Mouse (Mus musculus) embryonic facial prominence, embryonic 12.5 days (tissue): ENCODE data around the gene Afg3l1. TPM values are rescaled to one million over a fixed set of nuclear protein-coding genes. Genes with fewer than 3 reads are reported as not detected.
A peak's percentile ranks its signal among the peaks of the same experiment; 100 is the strongest.
"Not testable (repeated sequence)": the region's sequence is repeated elsewhere in the genome, so short reads cannot be mapped to it uniquely, and the experiment has no call there.

ENCODE experiments used
- ATAC-seq: fragments of 200-750 bp; cut with Nextera tagmentation; 2 replicates; pipeline ENCODE4 v1.8.0; 2017; ENCODE audit not compliant: insufficient number of reproducible peaks, insufficient read depth, low FRiP score, low TSS enrichment
- H3K27ac ChIP-seq: fragments of 300-500 bp; sonication (generic); 2 replicates; pipeline ENCODE4 v1.5.1; 2016; ENCODE audit warnings: mild to moderate bottlenecking
- H3K27me3 ChIP-seq: fragments of 300-500 bp; sonication (generic); 2 replicates; pipeline ENCODE4 v1.6.1; 2016; ENCODE audit warnings: mild to moderate bottlenecking, moderate library complexity
- H3K36me3 ChIP-seq: fragments of 300-500 bp; sonication (generic); 2 replicates; pipeline ENCODE4 v1.6.1; 2016; ENCODE audit warnings: mild to moderate bottlenecking
- H3K4me1 ChIP-seq: fragments of 300-500 bp; sonication (generic); 2 replicates; pipeline ENCODE4 v1.6.1; 2016
- H3K4me2 ChIP-seq: fragments of 300-500 bp; sonication (generic); replicated peaks from 2 replicates; pipeline ENCODE4 v1.6.1; 2016; ENCODE audit warnings: mild to moderate bottlenecking, moderate library complexity
- H3K4me3 ChIP-seq: fragments of 300-500 bp; sonication (generic); 2 replicates; pipeline ENCODE4 v1.5.1; 2016; ENCODE audit warnings: mild to moderate bottlenecking
- H3K9ac ChIP-seq: fragments of 300-500 bp; sonication (generic); 2 replicates; pipeline ENCODE4 v1.6.1; 2016; ENCODE audit warnings: mild to moderate bottlenecking, moderate library complexity
- H3K9me3 ChIP-seq: fragments of 300-500 bp; sonication (generic); 2 replicates; pipeline ENCODE4 v1.6.1; 2016; ENCODE audit warnings: mild to moderate bottlenecking, moderate library complexity
- WGBS: fragments of 180-500 bp; shearing (Covaris S2); methylation state at CpG from one replicate; pipeline ENCODE4 v1.1.7; 2016; 5-methylcytosine and 5-hydroxymethylcytosine counted together
- polyA plus RNA-seq: library from polyadenylated mRNA; unstranded; fragments of >200 nt; fragmentation: Nextera tagmentation; extraction: Ambion mirVana; gene quantifications from 2 replicates; pipeline ENCODE4 v1.2.1, GENCODE M21; 2016

The Afg3l1 gene
- polyA plus RNA-seq, 1 experiment from 2014 or later = 66.6 TPM

- not testable (repeated sequence) for H3K36me3 ChIP-seq, H3K9me3 ChIP-seq, H3K4me3 ChIP-seq, H3K27ac ChIP-seq, H3K4me2 ChIP-seq, H3K9ac ChIP-seq, ATAC-seq, H3K27me3 ChIP-seq
- peaks cover 15% of the 10 kb centered on the region for H3K4me1 ChIP-seq
- 65% methylated on average over 5 of the region's 5 CpGs for WGBS
Measured at GRCm38 (mm10) chr8:123474549-123474948, 3.2 kb upstream of the Afg3l1 start.

GRCm38 (mm10) chr8:123476911-123477736, 579 bp upstream of the Afg3l1 start:
- H3K4me3 ChIP-seq = peak overlapping the region; percentile 66
- 9% methylated on average over 34 of the region's 34 CpGs for WGBS
- peak overlapping the region; percentile 87 for H3K4me2 ChIP-seq
- H3K27ac ChIP-seq = peak overlapping the region; percentile 91; the same call in 1 of the 2 replicates
- H3K27me3 ChIP-seq = no peaks in the 10 kb centered on the region
- peak overlapping the region; percentile 75 for H3K9ac ChIP-seq
- H3K9me3 ChIP-seq = no peaks in the 10 kb centered on the region
- H3K4me1 ChIP-seq = peaks cover 15% of the 10 kb centered on the region
- peaks cover 16% of the 10 kb centered on the region for H3K36me3 ChIP-seq
- peak; percentile 43; the same call in 1 of the 2 replicates for ATAC-seq

GRCm38 (mm10) chr8:123478456-123479218, 934 bp downstream of the Afg3l1 start:
- H3K9me3 ChIP-seq = no peaks in the 10 kb centered on the region
- H3K4me1 ChIP-seq = peaks cover 15% of the 10 kb centered on the region
- 36% methylated on average over 16 of the region's 16 CpGs for WGBS
- peaks cover 28% of the 10 kb centered on the region for H3K36me3 ChIP-seq
- H3K27me3 ChIP-seq = no peaks in the 10 kb centered on the region
- peak overlapping the region; percentile 75 for H3K9ac ChIP-seq
- H3K4me3 ChIP-seq = peak overlapping the region; percentile 66
- H3K27ac ChIP-seq = peak overlapping the region; percentile 91
- H3K4me2 ChIP-seq = peak overlapping the region; percentile 87
- ATAC-seq = no peak

- H3K9ac ChIP-seq = no peak overlapping the region
- H3K9me3 ChIP-seq = no peaks in the 10 kb centered on the region
- peaks cover 61% of the 10 kb centered on the region for H3K36me3 ChIP-seq
- 86% methylated on average over 7 of the region's 7 CpGs for WGBS
- H3K4me1 ChIP-seq = peaks cover 9% of the 10 kb centered on the region
- no peak overlapping the region for H3K27ac ChIP-seq
- H3K4me3 ChIP-seq = no peak overlapping the region
- no peaks in the 10 kb centered on the region for H3K27me3 ChIP-seq
- H3K4me2 ChIP-seq = no peak overlapping the region
- ATAC-seq = no peak
Measured at GRCm38 (mm10) chr8:123482627-123483026, 4.9 kb downstream of the Afg3l1 start.

GRCm38 (mm10) chr8:123491280-123492075, 13.8 kb downstream of the Afg3l1 start:
- Histone ChIP-seq H3K4me1 (no peaks in the 10 kb centered on the region), H3K4me3 (no peak overlapping the region), H3K27ac (no peak overlapping the region), H3K4me2 (no peak overlapping the region), H3K36me3 (peaks cover 96% of the 10 kb centered on the region), H3K9me3 (no peaks in the 10 kb centered on the region), H3K27me3 (no peaks in the 10 kb centered on the region), H3K9ac (no peak overlapping the region)
- no peak for ATAC-seq
- WGBS = 90% methylated on average over 15 of the region's 15 CpGs

- WGBS = 97% methylated on average over 9 of the region's 9 CpGs
- H3K4me3 ChIP-seq = no peak overlapping the region
- H3K9ac ChIP-seq = no peak overlapping the region
- no peak for ATAC-seq
- peaks cover 95% of the 10 kb centered on the region for H3K36me3 ChIP-seq
- no peak overlapping the region for H3K4me2 ChIP-seq
- H3K27me3 ChIP-seq = no peaks in the 10 kb centered on the region
- H3K4me1 ChIP-seq = no peaks in the 10 kb centered on the region
- no peaks in the 10 kb centered on the region for H3K9me3 ChIP-seq
- H3K27ac ChIP-seq = no peak overlapping the region
Measured at GRCm38 (mm10) chr8:123492898-123493297, 15.2 kb downstream of the Afg3l1 start.

GRCm38 (mm10) chr8:123497699-123498098, 20.0 kb downstream of the Afg3l1 start:
- no peak overlapping the region for H3K4me3 ChIP-seq
- 91% methylated on average over 4 of the region's 4 CpGs for WGBS
- H3K9me3 ChIP-seq = no peaks in the 10 kb centered on the region
- no peaks in the 10 kb centered on the region for H3K4me1 ChIP-seq
- no peak for ATAC-seq
- H3K9ac ChIP-seq = no peak overlapping the region
- H3K4me2 ChIP-seq = no peak overlapping the region
- no peaks in the 10 kb centered on the region for H3K27me3 ChIP-seq
- peaks cover 95% of the 10 kb centered on the region for H3K36me3 ChIP-seq
- no peak overlapping the region for H3K27ac ChIP-seq

GRCm38 (mm10) chr8:123498963-123499362, 21.3 kb downstream of the Afg3l1 start:
- no peaks in the 10 kb centered on the region for H3K27me3 ChIP-seq
- H3K9me3 ChIP-seq = no peaks in the 10 kb centered on the region
- no peak overlapping the region for H3K4me2 ChIP-seq
- no peak overlapping the region for H3K9ac ChIP-seq
- H3K36me3 ChIP-seq = peaks cover 95% of the 10 kb centered on the region
- no peak overlapping the region for H3K27ac ChIP-seq
- no peaks in the 10 kb centered on the region for H3K4me1 ChIP-seq
- 90% methylated on average over 11 of the region's 11 CpGs for WGBS
- ATAC-seq = no peak
- H3K4me3 ChIP-seq = no peak overlapping the region

- Histone ChIP-seq H3K4me3 (no peak overlapping the region), H3K4me2 (no peak overlapping the region), H3K4me1 (no peaks in the 10 kb centered on the region), H3K9me3 (no peaks in the 10 kb centered on the region), H3K27me3 (no peaks in the 10 kb centered on the region), H3K36me3 (peaks cover 95% of the 10 kb centered on the region), H3K9ac (no peak overlapping the region), H3K27ac (no peak overlapping the region)
- no peak for ATAC-seq
- 93% methylated on average over 11 of the region's 11 CpGs for WGBS
Measured at GRCm38 (mm10) chr8:123499556-123499955, 21.9 kb downstream of the Afg3l1 start.

GRCm38 (mm10) chr8:123502192-123502591, 24.5 kb downstream of the Afg3l1 start:
- H3K27ac ChIP-seq = no peak overlapping the region
- WGBS = 96% methylated on average over 5 of the region's 5 CpGs
- H3K4me3 ChIP-seq = no peak overlapping the region
- H3K27me3 ChIP-seq = no peaks in the 10 kb centered on the region
- H3K4me2 ChIP-seq = no peak overlapping the region
- H3K9me3 ChIP-seq = no peaks in the 10 kb centered on the region
- H3K36me3 ChIP-seq = peaks cover 96% of the 10 kb centered on the region
- ATAC-seq = no peak
- H3K9ac ChIP-seq = no peak overlapping the region
- no peaks in the 10 kb centered on the region for H3K4me1 ChIP-seq

- no peak for ATAC-seq
- no peaks in the 10 kb centered on the region for H3K4me1 ChIP-seq
- no peak overlapping the region for H3K4me2 ChIP-seq
- peaks cover 95% of the 10 kb centered on the region for H3K36me3 ChIP-seq
- no peak overlapping the region for H3K9ac ChIP-seq
- H3K27ac ChIP-seq = no peak overlapping the region
- over 99% methylated on average over 6 of the region's 6 CpGs for WGBS
- H3K27me3 ChIP-seq = no peaks in the 10 kb centered on the region
- H3K9me3 ChIP-seq = no peaks in the 10 kb centered on the region
- no peak overlapping the region for H3K4me3 ChIP-seq
Measured at GRCm38 (mm10) chr8:123503801-123504467, 26.2 kb downstream of the Afg3l1 start.
